Mouse (Mus musculus) adrenal gland, postnatal 14 days (tissue): ENCODE data around the gene Relb. TPM values are rescaled to one million over a fixed set of nuclear protein-coding genes. Genes with fewer than 3 reads are reported as not detected.
"Not testable (repeated sequence)": the region's sequence is repeated elsewhere in the genome, so short reads cannot be mapped to it uniquely, and the experiment has no call there.

Experiments
- DNase-seq: peaks from one replicate; pipeline ENCODE4 v3.0.0; 2021; ENCODE audit warnings: mixed read lengths
- total RNA-seq: library from RNA; stranded (reverse); gene quantifications from 2 replicates; pipeline ENCODE4 v1.2.3, GENCODE M21; 2021

Relb gene
- total RNA-seq, 1 experiment from 2014 or later, result 19.3 TPM

- DNase-seq, result no peak
Measured at GRCm38 (mm10) chr7:19632275-19632674, 3.0 kb upstream of the Relb start.

GRCm38 (mm10) chr7:19628536-19629360 lies 490 bp downstream of the Relb start:
- DNase-seq, result peak; percentile 98

- no peak for DNase-seq
Measured at GRCm38 (mm10) chr7:19628192-19628535, 1.1 kb downstream of the Relb start.

- DNase-seq, result no peak
Measured at GRCm38 (mm10) chr7:19627721-19628120, 1.5 kb downstream of the Relb start.

- DNase-seq, result no peak
Measured at GRCm38 (mm10) chr7:19623433-19623832, 5.8 kb downstream of the Relb start.

GRCm38 (mm10) chr7:19622241-19622640 lies 7.0 kb downstream of the Relb start:
- DNase-seq, result no peak

GRCm38 (mm10) chr7:19620811-19621210 lies 8.4 kb downstream of the Relb start:
- no peak for DNase-seq

- peak; percentile 85 for DNase-seq
Measured at GRCm38 (mm10) chr7:19619004-19619801, 10.0 kb downstream of the Relb start.

- DNase-seq, result no peak
Measured at GRCm38 (mm10) chr7:19615036-19615577, 14.1 kb downstream of the Relb start.

- no peak for DNase-seq
Measured at GRCm38 (mm10) chr7:19610969-19611368, 18.3 kb downstream of the Relb start.

GRCm38 (mm10) chr7:19609641-19610332 lies 19.5 kb downstream of the Relb start:
- DNase-seq, result no peak

- DNase-seq, result no peak
Measured at GRCm38 (mm10) chr7:19607291-19607690, 21.9 kb downstream of the Relb start.

- DNase-seq, result not testable (repeated sequence)
Measured at GRCm38 (mm10) chr7:19604606-19605214, 24.5 kb downstream of the Relb start.

- peak; percentile 99 for DNase-seq
Measured at GRCm38 (mm10) chr7:19603849-19604605, 25.2 kb downstream of the Relb start, which contains the start of gene Clasrp. TSS of gene Clasrp (minus strand) at chr7:19604486.

- DNase-seq, result no peak
Measured at GRCm38 (mm10) chr7:19603055-19603454, 26.2 kb downstream of the Relb start.

- DNase-seq, result no peak
Measured at GRCm38 (mm10) chr7:19600562-19600961, 28.7 kb downstream of the Relb start.

- DNase-seq, result no peak
Measured at GRCm38 (mm10) chr7:19593061-19593730, 36.0 kb downstream of the Relb start.

- DNase-seq, result peak; percentile 90
Measured at GRCm38 (mm10) chr7:19589917-19590316, 39.3 kb downstream of the Relb start.

- DNase-seq, result peak; percentile 71
Measured at GRCm38 (mm10) chr7:19589207-19589606, 40.0 kb downstream of the Relb start.

GRCm38 (mm10) chr7:19586269-19586668 lies 43.0 kb downstream of the Relb start:
- no peak for DNase-seq

- no peak for DNase-seq
Measured at GRCm38 (mm10) chr7:19580634-19581033, 48.6 kb downstream of the Relb start.
